Mouse (Mus musculus) heart, postnatal 0 days (tissue): ENCODE data around the gene Zbtb11. TPM values are rescaled to one million over a fixed set of nuclear protein-coding genes. Genes with fewer than 3 reads are reported as not detected.

Experiments used
- ATAC-seq: fragments of 200-750 bp; cut with Nextera tagmentation; 2 replicates; pipeline ENCODE4 v1.8.0; 2017; ENCODE audit warnings: low read depth, moderate number of reproducible peaks, moderate library complexity; ENCODE audit not compliant: insufficient read depth
- DNase-seq: peaks from one replicate; pipeline ENCODE4 v3.0.0-alpha.2; 2016; ENCODE audit warnings: low spot score
- H3K27ac ChIP-seq: fragments of 300-500 bp; sonication (generic); 2 replicates; pipeline ENCODE4 v1.5.1; 2014; ENCODE audit warnings: low read depth, mild to moderate bottlenecking
- H3K27me3 ChIP-seq: fragments of 300-500 bp; sonication (generic); 2 replicates; pipeline ENCODE4 v1.6.1; 2014; ENCODE audit warnings: low read length, mixed read lengths; ENCODE audit not compliant: control insufficient read depth, insufficient read depth
- H3K36me3 ChIP-seq: fragments of 300-500 bp; sonication (generic); replicated peaks from 2 replicates; pipeline ENCODE4 v1.6.1; 2014; ENCODE audit warnings: low read length, mixed read lengths; ENCODE audit not compliant: control insufficient read depth, insufficient read depth
- H3K4me1 ChIP-seq: fragments of 300-500 bp; sonication (generic); 2 replicates; pipeline ENCODE4 v1.6.1; 2014; ENCODE audit warnings: antibody characterized with exemption; ENCODE audit not compliant: control insufficient read depth, insufficient read depth
- H3K4me2 ChIP-seq: fragments of 300-500 bp; sonication (generic); 2 replicates; pipeline ENCODE4 v1.6.1; 2014; ENCODE audit warnings: low read depth, mild to moderate bottlenecking, low read length, moderate library complexity
- H3K4me3 ChIP-seq: fragments of 300-500 bp; sonication (generic); 2 replicates; pipeline ENCODE4 v1.5.1; 2014; ENCODE audit warnings: low read depth, low read length
- H3K9ac ChIP-seq: fragments of 300-500 bp; sonication (generic); replicated peaks from 2 replicates; pipeline ENCODE4 v1.6.1; 2014; ENCODE audit warnings: low read depth, low read length, mixed read lengths
- H3K9me3 ChIP-seq: fragments of 300-500 bp; sonication (generic); replicated peaks from 2 replicates; pipeline ENCODE4 v1.6.1; 2016; ENCODE audit warnings: low read length; ENCODE audit not compliant: control insufficient read depth
- CTCF ChIP-seq: IDR thresholded peaks from 2 replicates; pipeline ENCODE4 v1.5.1; 2016; ENCODE audit warnings: antibody characterized with exemption, control low read depth, low read depth
- EP300 ChIP-seq: IDR thresholded peaks from 2 replicates; pipeline ENCODE4 v1.6.1; 2016; ENCODE audit warnings: antibody characterized with exemption, low read depth
- WGBS: fragments of 180-500 bp; shearing (Covaris S2); extraction: QIAGEN DNeasy Blood & Tissue Kit; methylation state at CpG from one replicate; pipeline ENCODE4 v1.1.7; 2014; 5-methylcytosine and 5-hydroxymethylcytosine counted together
- polyA plus RNA-seq: library from polyadenylated mRNA; unstranded; fragments of >200 nt; fragmentation: Nextera tagmentation; extraction: Ambion mirVana; gene quantifications from 2 replicates; pipeline ENCODE4 v1.2.1, GENCODE M21; 2015
- total RNA-seq: library from RNA; depleted of rRNA; stranded (reverse); fragments of >200 nt; gene quantifications from 2 replicates; pipeline ENCODE4 v1.2.3, GENCODE M21; 2014; ENCODE audit warnings: low replicate concordance; rRNA removed

The Zbtb11 gene
- total and polyA plus RNA-seq, 2 experiments from 2014 or later: 6.7 to 14.5 TPM

DNA sequence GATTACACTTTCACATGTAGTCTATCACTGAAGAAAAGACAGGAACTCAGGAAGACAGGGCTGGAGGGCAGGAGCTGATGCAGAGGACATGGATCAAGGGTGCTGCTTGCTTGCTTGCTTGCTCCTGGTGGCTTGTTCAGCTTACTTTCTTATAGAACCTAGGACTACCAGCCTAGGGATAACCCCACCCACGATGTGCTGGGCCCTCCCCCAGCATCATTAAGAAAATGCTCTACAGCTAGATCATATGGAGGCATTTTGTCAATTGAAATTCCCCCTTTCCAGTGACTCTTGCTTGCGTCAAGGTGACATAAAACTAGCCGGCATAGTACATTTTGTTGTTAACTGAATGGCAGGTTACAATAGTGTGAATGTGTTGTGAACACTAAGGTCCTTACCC lies 82.2 kb downstream of the Zbtb11 start:
- Histone ChIP-seq H3K4me3 (no peak overlapping the region), H3K27me3 (no peaks in the 10 kb centered on the region)

GRCm38 (mm10) chr16:56056944-56057590 lies 83.4 kb downstream of the Zbtb11 start:
- H3K9me3 ChIP-seq: no peaks in the 10 kb centered on the region
- no peak for DNase-seq
- H3K4me3 ChIP-seq: no peak overlapping the region
- H3K9ac ChIP-seq: no peak overlapping the region
- ATAC-seq: no peak
- TF ChIP-seq CTCF (no peak), EP300 (no peak)
- no peak overlapping the region for H3K27ac ChIP-seq
- H3K4me2 ChIP-seq: no peak overlapping the region
- H3K27me3 ChIP-seq: no peaks in the 10 kb centered on the region
- no peaks in the 10 kb centered on the region for H3K36me3 ChIP-seq
- 71% methylated on average over 7 of the region's 7 CpGs for WGBS
- no peaks in the 10 kb centered on the region for H3K4me1 ChIP-seq

More for the DNA sequence above, 82.2 kb downstream of the Zbtb11 start:
- H3K4me1 ChIP-seq: no peaks in the 10 kb centered on the region
- ATAC-seq (no peak), DNase-seq (no peak)
- H3K36me3 ChIP-seq: no peaks in the 10 kb centered on the region
- WGBS: 80% methylated on average over 3 of the region's 3 CpGs
- no peak for TF ChIP-seq EP300
- TF ChIP-seq CTCF: no peak
- no peaks in the 10 kb centered on the region for H3K9me3 ChIP-seq
- no peak overlapping the region for H3K4me2 ChIP-seq
- no peak overlapping the region for H3K9ac ChIP-seq
- H3K27ac ChIP-seq: no peak overlapping the region

DNA sequence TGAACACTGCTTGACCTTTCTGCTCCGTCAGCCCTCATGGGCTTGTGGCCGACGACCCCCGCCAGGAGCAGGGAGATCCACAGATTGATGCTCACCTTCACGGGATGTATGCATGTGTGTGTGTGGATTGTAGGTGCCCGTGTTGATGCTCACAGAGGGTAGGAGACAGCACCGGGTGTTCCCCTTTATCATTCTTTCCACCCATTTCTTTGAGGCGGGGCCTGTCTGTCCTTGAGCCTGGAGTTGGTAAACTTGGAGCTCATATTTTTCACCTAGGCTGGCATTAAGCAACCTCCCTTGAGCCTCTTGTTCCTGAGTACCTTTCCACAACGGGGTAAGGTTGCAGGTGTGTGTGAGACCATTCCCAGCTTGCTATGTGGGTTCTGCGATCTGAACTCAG lies 84.5 kb downstream of the Zbtb11 start:
- ATAC-seq: no peak
- 71% methylated on average over 10 of the region's 10 CpGs for WGBS
- TF ChIP-seq EP300 (no peak), CTCF (no peak)
- H3K9ac ChIP-seq: no peak overlapping the region
- H3K9me3 ChIP-seq: no peaks in the 10 kb centered on the region
- H3K4me2 ChIP-seq: no peak overlapping the region
- H3K4me1 ChIP-seq: no peaks in the 10 kb centered on the region
- DNase-seq: no peak
- no peaks in the 10 kb centered on the region for H3K36me3 ChIP-seq
- no peak overlapping the region for H3K4me3 ChIP-seq
- no peaks in the 10 kb centered on the region for H3K27me3 ChIP-seq
- no peak overlapping the region for H3K27ac ChIP-seq

Other genes with a start within 250 kb of the Zbtb11 start
- gene Nfkbiz, start 135.0 kb upstream of the Zbtb11 start, total RNA-seq: 5.3 and 6.8 TPM in 2 replicates
- gene Nfkbiz, start 135.0 kb upstream of the Zbtb11 start, polyA plus RNA-seq: 1.7 and 1.9 TPM in 2 replicates
- 0.08 TPM in 1 of 2 replicates, not detected in the other for gene Nxpe3, start 78.6 kb upstream of the Zbtb11 start, total RNA-seq
- 0.20 and 0.21 TPM in 2 replicates for gene Nxpe3, start 78.6 kb upstream of the Zbtb11 start, polyA plus RNA-seq
- 5.0 TPM in 2 replicates for gene Cep97, start 39.0 kb upstream of the Zbtb11 start, total RNA-seq
- 3.1 and 4.9 TPM in 2 replicates for gene Cep97, start 39.0 kb upstream of the Zbtb11 start, polyA plus RNA-seq
- 467 and 488 TPM in 2 replicates for gene Rpl24, start 7.6 kb upstream of the Zbtb11 start, total RNA-seq
- 617 and 635 TPM in 2 replicates for gene Rpl24, start 7.6 kb upstream of the Zbtb11 start, polyA plus RNA-seq
- 32.9 and 37.1 TPM in 2 replicates for gene Pcnp, start 55.9 kb downstream of the Zbtb11 start, total RNA-seq
- 104 and 111 TPM in 2 replicates for gene Pcnp, start 55.9 kb downstream of the Zbtb11 start, polyA plus RNA-seq
- 8.8 and 20.5 TPM in 2 replicates for gene Trmt10c, start 63.9 kb downstream of the Zbtb11 start, total RNA-seq
- 19.9 and 21.0 TPM in 2 replicates for gene Trmt10c, start 63.9 kb downstream of the Zbtb11 start, polyA plus RNA-seq
- 9.5 and 16.2 TPM in 2 replicates for gene Senp7, start 74.5 kb downstream of the Zbtb11 start, total RNA-seq
- gene Senp7, start 74.5 kb downstream of the Zbtb11 start, polyA plus RNA-seq: 14.0 and 14.7 TPM in 2 replicates
- gene Impg2, start 230.4 kb downstream of the Zbtb11 start, total RNA-seq: 0.65 TPM in 1 of 2 replicates, not detected in the other
- gene Impg2, start 230.4 kb downstream of the Zbtb11 start, polyA plus RNA-seq: 0.05 TPM in 2 replicates